Mouse (Mus musculus) kidney, embryonic 16.5 days (tissue): ENCODE measurements around the gene Olfr373. TPM values are rescaled to one million over a fixed set of nuclear protein-coding genes. Genes with fewer than 3 reads are reported as not detected.
"Not testable (repeated sequence)": the region's sequence is repeated elsewhere in the genome, so short reads cannot be mapped to it uniquely, and the experiment has no call there.

ENCODE experiments used
- ATAC-seq: fragments of 200-750 bp; cut with Nextera tagmentation; 2 replicates; pipeline ENCODE4 v1.8.0; 2017; ENCODE audit warnings: moderate TSS enrichment; ENCODE audit not compliant: low FRiP score, low TSS enrichment
- H3K27ac ChIP-seq: fragments of 300-500 bp; sonication (generic); 2 replicates; pipeline ENCODE4 v1.5.1; 2014; ENCODE audit warnings: low read length
- H3K27me3 ChIP-seq: fragments of 300-500 bp; sonication (generic); 2 replicates; pipeline ENCODE4 v1.6.1; 2014; ENCODE audit warnings: low read length, control low read depth, mixed read lengths; ENCODE audit not compliant: insufficient read depth
- H3K36me3 ChIP-seq: fragments of 300-500 bp; sonication (generic); 2 replicates; pipeline ENCODE4 v1.6.1; 2014; ENCODE audit warnings: low read length, control low read depth, mixed read lengths; ENCODE audit not compliant: insufficient read depth
- H3K4me1 ChIP-seq: fragments of 300-500 bp; sonication (generic); 2 replicates; pipeline ENCODE4 v1.6.1; 2014; ENCODE audit warnings: low read length, control low read depth, mixed read lengths; ENCODE audit not compliant: insufficient read depth
- H3K4me2 ChIP-seq: fragments of 300-500 bp; sonication (generic); replicated peaks from 2 replicates; pipeline ENCODE4 v1.6.1; 2014; ENCODE audit warnings: low read depth, low read length
- H3K4me3 ChIP-seq: fragments of 300-500 bp; sonication (generic); 2 replicates; pipeline ENCODE4 v1.5.1; 2014; ENCODE audit warnings: mild to moderate bottlenecking, low read length
- H3K9ac ChIP-seq: fragments of 300-500 bp; sonication (generic); replicated peaks from 2 replicates; pipeline ENCODE4 v1.6.1; 2014; ENCODE audit warnings: low read length
- H3K9me3 ChIP-seq: fragments of 300-500 bp; sonication (generic); 2 replicates; pipeline ENCODE4 v1.6.1; 2016; ENCODE audit warnings: low read length, control low read depth
- WGBS: fragments of 180-500 bp; shearing (Covaris S2); extraction: QIAGEN DNeasy Blood & Tissue Kit; methylation state at CpG from one replicate; pipeline ENCODE4 v1.1.7; 2014; 5-methylcytosine and 5-hydroxymethylcytosine counted together
- polyA plus RNA-seq: library from polyadenylated mRNA; unstranded; fragments of >200 nt; fragmentation: Nextera tagmentation; extraction: Ambion mirVana; gene quantifications from 2 replicates; pipeline ENCODE4 v1.2.1, GENCODE M21; 2015

Olfr373 gene
- polyA plus RNA-seq, result 0.04 TPM in 1 of 2 replicates, not detected in the other

DNA sequence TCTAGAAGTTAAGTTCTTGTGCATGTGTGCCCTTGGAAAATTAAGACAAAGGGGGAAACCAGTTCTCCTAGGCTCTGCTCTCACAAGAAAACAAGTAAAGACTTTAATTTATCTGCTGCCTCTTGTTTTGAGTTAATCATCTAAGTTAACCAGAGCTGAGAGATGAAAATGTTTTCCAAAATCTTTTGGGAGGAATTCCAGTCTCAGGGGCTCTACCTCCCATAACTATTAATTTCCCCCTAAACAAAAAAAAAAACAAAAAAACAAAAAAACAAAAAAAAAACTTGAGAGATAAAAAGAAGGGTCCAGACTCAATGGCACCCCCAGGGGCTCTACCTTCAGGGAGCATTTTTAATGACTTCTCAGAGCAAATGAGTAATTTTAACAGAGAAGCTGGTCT is at the start of gene Olfr373:
Gene Olfr373, plus strand, starts transcription at position 301 of the 400 bp plus-strand sequence.
- H3K4me2 ChIP-seq, H3K9ac ChIP-seq, ATAC-seq, H3K4me1 ChIP-seq, H3K36me3 ChIP-seq, H3K27ac ChIP-seq, H3K4me3 ChIP-seq, H3K27me3 ChIP-seq, H3K9me3 ChIP-seq: not testable (repeated sequence)

DNA sequence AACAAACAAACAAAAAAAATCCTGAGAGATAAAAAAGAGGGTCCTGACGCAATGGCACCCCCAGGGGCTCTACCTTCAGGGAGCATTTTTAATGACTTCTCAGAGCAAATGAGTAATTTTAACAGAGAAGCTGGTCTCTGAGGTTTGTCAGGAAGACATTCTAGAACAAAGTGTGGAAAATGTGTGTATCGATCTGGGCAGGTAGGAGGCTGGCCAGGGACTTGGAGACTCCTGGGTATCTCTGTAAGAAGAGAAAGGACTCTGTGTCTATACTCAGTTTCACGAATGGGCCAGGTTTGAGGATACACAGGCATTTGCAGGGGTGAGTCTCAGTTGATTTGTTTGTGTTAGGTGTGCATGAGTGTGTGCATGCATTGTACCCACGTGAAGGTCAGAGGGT is 42.1 kb upstream of the Olfr373 start, which contains the start of gene Olfr372:
Gene Olfr372, plus strand, starts transcription at position 301 of the 400 bp plus-strand sequence.
- not testable (repeated sequence) for ATAC-seq, H3K9me3 ChIP-seq, H3K4me1 ChIP-seq, H3K36me3 ChIP-seq, H3K4me2 ChIP-seq, H3K27me3 ChIP-seq, H3K4me3 ChIP-seq, H3K27ac ChIP-seq, H3K9ac ChIP-seq
- 73% methylated on average over 4 of the region's 4 CpGs for WGBS

DNA sequence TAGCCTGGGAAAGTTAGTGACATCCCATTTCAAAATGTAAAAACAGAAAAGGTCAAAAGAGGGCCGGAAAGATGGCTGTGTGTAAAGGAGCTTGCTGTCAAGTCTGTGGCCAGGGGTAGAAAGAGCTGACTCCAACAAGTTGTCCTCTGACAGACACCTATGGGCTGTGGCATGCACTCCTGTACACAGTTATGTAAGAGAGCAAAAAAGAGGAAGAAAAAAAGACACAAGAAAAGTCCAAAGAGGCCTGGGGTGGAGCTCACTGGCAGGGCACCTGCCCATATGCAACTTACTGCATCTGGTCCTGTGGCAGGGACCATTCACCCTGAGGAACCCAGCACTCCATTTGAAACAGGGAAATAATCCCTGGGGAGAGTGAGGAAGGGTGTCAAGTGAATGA is 40.5 kb upstream of the Olfr373 start:
- no peaks in the 10 kb centered on the region for H3K27me3 ChIP-seq
- 79% methylated on average over 1 of the region's 1 CpGs for WGBS
- ATAC-seq, result no peak

DNA sequence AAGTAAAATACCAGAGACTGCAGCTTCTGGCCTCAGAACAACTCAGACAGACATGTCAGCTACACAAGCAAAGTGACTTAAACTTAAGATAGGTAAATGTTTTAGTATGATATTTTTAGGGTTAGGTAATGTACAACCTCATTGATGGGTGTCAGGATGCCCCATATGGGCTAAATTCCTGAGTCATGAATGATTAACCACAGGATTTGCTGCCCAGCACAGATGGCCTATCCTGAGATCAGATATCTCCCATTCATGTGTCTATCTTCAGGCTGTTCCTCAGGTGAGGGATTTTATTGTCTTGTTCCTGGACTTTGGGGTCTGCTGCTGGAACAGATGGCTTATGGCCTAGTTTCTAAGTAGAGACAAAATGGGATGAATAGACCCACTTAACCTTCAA is 28.3 kb upstream of the Olfr373 start:
- not testable (repeated sequence) for H3K9ac ChIP-seq

More for the DNA sequence above, 40.5 kb upstream of the Olfr373 start:
- H3K4me1 ChIP-seq, result no peaks in the 10 kb centered on the region
- no peak overlapping the region for H3K4me2 ChIP-seq
- no peak overlapping the region for H3K9ac ChIP-seq
- no peaks in the 10 kb centered on the region for H3K36me3 ChIP-seq
- no peak overlapping the region for H3K27ac ChIP-seq
- no peaks in the 10 kb centered on the region for H3K9me3 ChIP-seq
- H3K4me3 ChIP-seq, result no peak overlapping the region

DNA sequence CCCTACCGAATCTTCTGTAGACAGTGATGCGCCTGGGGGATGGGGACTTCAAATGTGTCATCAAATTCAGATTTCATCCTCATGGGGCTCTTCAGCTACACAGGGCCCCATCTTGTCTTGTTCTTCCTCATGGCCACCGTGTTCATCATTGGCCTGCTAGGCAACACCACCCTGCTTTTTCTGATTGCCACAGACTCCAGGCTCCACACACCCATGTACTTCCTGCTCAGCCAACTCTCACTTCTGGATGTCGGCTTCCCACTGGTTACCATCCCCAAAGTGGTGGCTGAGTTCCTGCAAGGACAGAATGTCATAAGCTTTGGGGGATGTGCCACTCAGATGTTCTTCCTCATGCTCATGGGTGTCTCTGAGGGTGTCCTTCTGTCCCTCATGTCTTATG is 25.3 kb upstream of the Olfr373 start:
- H3K4me3 ChIP-seq, H3K9me3 ChIP-seq, H3K36me3 ChIP-seq, H3K27ac ChIP-seq, H3K4me1 ChIP-seq, H3K4me2 ChIP-seq, ATAC-seq, H3K27me3 ChIP-seq, H3K9ac ChIP-seq: not testable (repeated sequence)
- WGBS, result 99% methylated on average over 3 of the region's 4 CpGs

More for the DNA sequence above, 28.3 kb upstream of the Olfr373 start:
- H3K4me3 ChIP-seq, H3K4me1 ChIP-seq, H3K9me3 ChIP-seq, H3K27me3 ChIP-seq, H3K4me2 ChIP-seq, H3K36me3 ChIP-seq, H3K27ac ChIP-seq, ATAC-seq: not testable (repeated sequence)

DNA sequence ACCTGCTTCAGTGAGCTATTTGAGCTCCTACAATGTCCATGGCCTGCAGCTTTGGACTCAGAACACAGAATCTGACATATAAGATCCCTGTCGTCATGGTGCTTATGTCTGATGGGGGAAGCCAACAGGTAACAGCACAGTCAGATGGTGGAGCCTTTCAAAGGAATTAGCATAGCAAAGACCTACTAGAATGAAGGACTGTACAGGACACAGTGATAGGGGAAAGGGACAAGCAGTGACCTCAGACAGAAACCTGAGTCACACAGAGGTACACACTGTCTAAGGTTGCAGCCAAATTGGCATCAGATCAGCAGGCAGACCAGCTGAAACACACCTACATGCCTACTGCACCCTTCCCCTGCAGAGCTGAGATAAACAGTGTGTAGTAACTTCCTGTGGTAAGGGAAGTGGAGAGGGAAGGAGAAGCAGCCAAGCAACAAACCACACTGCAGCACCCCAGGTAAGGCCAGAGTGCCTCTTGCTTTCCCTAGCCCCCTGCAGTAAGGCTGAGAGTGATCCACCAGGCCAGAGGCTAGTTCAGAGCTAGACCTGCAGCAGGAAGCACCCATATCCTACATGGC is 16.1 kb upstream of the Olfr373 start:
- not testable (repeated sequence) for H3K27me3 ChIP-seq, H3K9ac ChIP-seq, H3K4me3 ChIP-seq, H3K9me3 ChIP-seq, H3K27ac ChIP-seq, H3K36me3 ChIP-seq, H3K4me2 ChIP-seq, H3K4me1 ChIP-seq, ATAC-seq
- 76% methylated on average over 1 of the region's 1 CpGs for WGBS

DNA sequence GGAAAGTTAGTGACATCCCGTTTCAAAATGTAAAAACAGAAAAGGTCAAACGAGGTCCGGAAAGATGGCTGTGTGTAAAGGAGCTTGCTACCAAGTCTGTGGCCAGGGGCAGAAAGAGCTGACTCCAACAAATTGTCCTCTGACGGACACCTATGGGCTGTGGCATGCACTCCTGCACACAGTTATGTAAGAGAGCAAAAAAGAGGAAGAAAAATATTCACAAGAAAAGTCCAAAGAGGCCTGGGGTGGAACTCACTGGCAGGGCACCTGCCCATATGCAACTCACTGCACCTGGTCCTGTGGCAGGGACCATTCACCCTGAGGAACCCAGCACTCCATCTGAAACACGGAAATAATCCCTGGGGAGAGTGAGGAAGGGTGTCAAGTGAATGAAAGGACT is 1.8 kb downstream of the Olfr373 start:
- Histone ChIP-seq H3K4me3 (no peak overlapping the region), H3K4me1 (no peaks in the 10 kb centered on the region), H3K9ac (no peak overlapping the region), H3K36me3 (no peaks in the 10 kb centered on the region), H3K4me2 (no peak overlapping the region), H3K27me3 (no peaks in the 10 kb centered on the region), H3K9me3 (no peaks in the 10 kb centered on the region), H3K27ac (no peak overlapping the region)
- WGBS, result 65% methylated on average over 5 of the region's 5 CpGs
- no peak for ATAC-seq

DNA sequence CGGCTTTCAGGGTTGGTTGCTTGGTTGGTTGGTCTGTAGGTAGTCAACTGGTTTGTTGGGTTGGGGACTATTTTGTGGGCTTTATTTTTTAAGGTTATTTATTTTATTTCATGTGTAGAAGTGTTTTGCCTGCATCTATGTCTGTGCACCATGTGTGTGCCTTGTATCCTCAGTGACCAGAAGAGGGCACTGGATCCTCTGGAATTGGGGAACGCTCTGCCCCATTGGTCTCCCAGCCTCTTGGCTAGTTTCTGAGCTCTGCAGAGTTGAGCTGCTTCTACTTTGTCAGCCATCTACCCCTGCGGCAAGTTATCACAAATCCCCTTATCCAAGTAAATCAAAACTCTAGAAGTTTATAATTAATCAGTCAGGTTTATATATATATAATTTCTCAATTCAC is 4.6 kb downstream of the Olfr373 start:
- H3K4me2 ChIP-seq, H3K9me3 ChIP-seq, ATAC-seq, H3K27ac ChIP-seq, H3K4me3 ChIP-seq, H3K9ac ChIP-seq, H3K36me3 ChIP-seq, H3K27me3 ChIP-seq, H3K4me1 ChIP-seq: not testable (repeated sequence)
- 83% methylated on average over 3 of the region's 3 CpGs for WGBS

DNA sequence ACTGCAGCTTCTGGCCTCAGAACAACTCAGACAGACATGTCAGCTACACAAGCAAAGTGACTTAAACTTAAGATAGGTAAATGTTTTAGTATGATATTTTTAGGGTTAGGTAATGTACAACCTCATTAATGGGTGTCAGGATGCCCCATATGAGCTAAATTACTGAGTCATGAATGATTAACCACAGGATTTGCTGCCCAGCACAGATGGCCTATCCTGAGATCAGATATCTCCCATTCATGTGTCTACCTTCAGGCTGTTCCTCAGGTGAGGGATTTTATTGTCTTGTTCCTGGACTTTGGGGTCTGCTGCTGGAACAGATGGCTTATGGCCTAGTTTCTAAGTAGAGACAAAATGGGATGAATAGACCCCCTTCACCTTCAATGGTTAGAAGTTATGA is 13.7 kb downstream of the Olfr373 start:
- not testable (repeated sequence) for H3K4me1 ChIP-seq, H3K9ac ChIP-seq, H3K36me3 ChIP-seq, H3K9me3 ChIP-seq, H3K4me2 ChIP-seq, H3K27ac ChIP-seq, H3K4me3 ChIP-seq, H3K27me3 ChIP-seq, ATAC-seq

DNA sequence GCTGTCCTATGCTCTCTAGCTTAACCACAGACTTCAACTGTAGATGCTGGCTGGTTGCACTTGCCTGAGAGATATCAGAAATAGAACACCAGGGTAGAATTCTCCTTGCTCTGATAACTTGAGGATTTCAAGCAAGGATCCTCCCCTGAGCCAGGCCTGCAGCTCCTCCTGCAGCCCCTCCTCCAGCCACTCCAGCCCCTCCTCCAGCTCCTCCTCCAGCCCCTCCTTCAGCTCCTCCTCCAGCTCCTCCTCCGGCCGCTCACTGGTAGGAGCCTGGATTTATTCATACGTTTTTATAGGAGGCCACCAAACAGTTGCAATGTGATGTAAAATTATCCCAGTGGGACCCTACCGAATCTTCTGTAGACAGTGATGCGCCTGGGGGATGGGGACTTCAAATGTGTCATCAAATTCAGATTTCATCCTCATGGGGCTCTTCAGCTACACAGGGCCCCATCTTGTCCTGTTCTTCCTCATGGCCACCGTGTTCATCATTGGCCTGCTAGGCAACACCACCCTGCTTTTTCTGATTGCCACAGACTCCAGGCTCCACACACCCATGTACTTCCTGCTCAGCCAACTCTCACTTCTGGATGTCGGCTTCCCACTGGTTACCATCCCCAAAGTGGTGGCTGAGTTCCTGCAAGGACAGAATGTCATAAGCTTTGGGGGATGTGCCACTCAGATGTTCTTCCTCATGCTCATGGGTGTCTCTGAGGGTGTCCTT is 16.6 kb downstream of the Olfr373 start:
- not testable (repeated sequence) for H3K4me2 ChIP-seq, H3K4me1 ChIP-seq, H3K27me3 ChIP-seq, H3K4me3 ChIP-seq, H3K9me3 ChIP-seq, H3K27ac ChIP-seq, H3K9ac ChIP-seq, H3K36me3 ChIP-seq
- 59% methylated on average over 6 of the region's 7 CpGs for WGBS
- 0 out of 2 replicates have a peak, but pooled peaks have one; percentile 6 for ATAC-seq
